20 mouse cellular contexts compared by ENCODE assay signal in the genomic region with DNA sequence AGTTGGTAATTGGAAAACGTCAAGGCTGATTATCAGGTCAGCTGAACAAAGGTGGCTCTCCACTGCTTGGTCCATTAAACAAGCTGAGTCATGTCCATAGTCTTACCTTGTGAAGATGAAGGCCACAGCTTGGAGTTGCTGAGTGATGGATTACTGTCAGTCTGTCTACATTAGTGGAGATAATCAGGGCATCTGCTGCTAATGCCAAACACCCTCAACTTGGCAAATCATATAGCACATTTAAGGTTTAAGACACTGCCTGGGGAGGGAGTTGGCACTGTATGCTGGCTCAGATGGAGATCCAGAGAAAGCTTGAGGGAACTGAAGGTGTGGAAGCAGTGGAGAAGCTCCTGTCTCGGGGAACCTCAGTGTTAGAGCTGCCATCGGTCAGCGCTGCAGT. TPM values are rescaled to one million over a fixed set of nuclear protein-coding genes. Genes with fewer than 3 reads are reported as not detected.
A peak's percentile ranks its signal among the peaks of the same experiment; 100 is the strongest.
DNase-seq lines count a peak whose midpoint lies in the region; ATAC-seq and TF ChIP-seq lines count a peak whose summit lies in the region.
"Had no signal": no experiment of that assay in that cellular context is flagged by ENCODE, and none has a peak within 500 bp of the region (broad histone marks: within the 10 kb centered on the region; RNA-seq: fewer than 3 reads in every experiment).

No protein-coding gene starts in this region.

- H3K9me3 ChIP-seq in hindbrain, embryonic 11.5 days (ENCODE audit: control insufficient read depth, low read length) = no peaks in the 10 kb centered on the region
- H3K9me3 ChIP-seq in hindbrain, embryonic 16.5 days (ENCODE audit: control insufficient read depth, low read length) = no peaks in the 10 kb centered on the region
- H3K9me3 ChIP-seq in kidney, embryonic 15.5 days (replicated peaks) = no peaks in the 10 kb centered on the region
- H3K9me3 ChIP-seq: embryonic facial prominence, embryonic 10.5 days; embryonic facial prominence, embryonic 12.5 days; forebrain, embryonic 10.5 days; forebrain, embryonic 12.5 days had no signal

- no peak overlapping the region for H3K4me3 ChIP-seq in hindbrain, embryonic 11.5 days (ENCODE audit: low read depth, low read length)
- H3K4me3 ChIP-seq in hindbrain, embryonic 16.5 days (ENCODE audit: low read length) = no peak overlapping the region
- no peak overlapping the region for H3K4me3 ChIP-seq in myocyte
- no peak overlapping the region for H3K4me3 ChIP-seq in kidney, embryonic 15.5 days (replicated peaks)
- H3K4me3 ChIP-seq: embryonic facial prominence, embryonic 10.5 days; embryonic facial prominence, embryonic 12.5 days; forebrain, embryonic 10.5 days; forebrain, embryonic 12.5 days had no signal

- no peak overlapping the region for H3K9ac ChIP-seq in hindbrain, embryonic 11.5 days (ENCODE audit: low read depth, low read length)
- H3K9ac ChIP-seq in hindbrain, embryonic 16.5 days (ENCODE audit: low read depth, low read length) = no peak overlapping the region
- no peak overlapping the region for H3K9ac ChIP-seq in kidney, embryonic 15.5 days
- H3K9ac ChIP-seq: embryonic facial prominence, embryonic 12.5 days; forebrain, embryonic 12.5 days had no signal

- no peaks in the 10 kb centered on the region for H3K4me1 ChIP-seq in hindbrain, embryonic 11.5 days (replicated peaks; ENCODE audit: control insufficient read depth, insufficient read depth, low read length)
- H3K4me1 ChIP-seq in hindbrain, embryonic 16.5 days (ENCODE audit: control insufficient read depth, insufficient read depth, low read depth, low read length) = no peaks in the 10 kb centered on the region
- H3K4me1 ChIP-seq in kidney, embryonic 15.5 days = no peaks in the 10 kb centered on the region
- H3K4me1 ChIP-seq: embryonic facial prominence, embryonic 10.5 days; embryonic facial prominence, embryonic 12.5 days; forebrain, embryonic 10.5 days; forebrain, embryonic 12.5 days had no signal

- ATAC-seq in hindbrain, embryonic 11.5 days (ENCODE audit: low FRiP score) = peak; percentile 33; the same call in 1 of the 2 replicates
- no peak for ATAC-seq in hindbrain, embryonic 16.5 days
- ATAC-seq in kidney, embryonic 15.5 days (replicated peaks; ENCODE audit: low FRiP score) = no peak
- ATAC-seq: forebrain, embryonic 14.5 days; forebrain, embryonic 16.5 days had no signal

- no peak overlapping the region for H3K4me2 ChIP-seq in hindbrain, embryonic 11.5 days (replicated peaks; ENCODE audit: low read depth, low read length)
- H3K4me2 ChIP-seq in hindbrain, embryonic 16.5 days (ENCODE audit: low read length) = no peak overlapping the region
- no peak overlapping the region for H3K4me2 ChIP-seq in myocyte (ENCODE audit: low read depth)
- no peak overlapping the region for H3K4me2 ChIP-seq in kidney, embryonic 15.5 days
- H3K4me2 ChIP-seq: embryonic facial prominence, embryonic 12.5 days; forebrain, embryonic 12.5 days had no signal

- no peaks in the 10 kb centered on the region for H3K36me3 ChIP-seq in hindbrain, embryonic 11.5 days (ENCODE audit: control insufficient read depth, insufficient read depth, low read length)
- H3K36me3 ChIP-seq in hindbrain, embryonic 16.5 days (ENCODE audit: control insufficient read depth, insufficient read depth, low read length) = no peaks in the 10 kb centered on the region
- peaks cover 40% of the 10 kb centered on the region for H3K36me3 ChIP-seq in myocyte (ENCODE audit: control insufficient read depth, insufficient read depth)
- H3K36me3 ChIP-seq in kidney, embryonic 15.5 days = peaks cover 33% of the 10 kb centered on the region

- no peak for TF ChIP-seq POLR2A in myocyte (IDR thresholded peaks at IDR 0.05; ENCODE audit: insufficient read length, low read depth)

- H3K27me3 ChIP-seq in hindbrain, embryonic 11.5 days (ENCODE audit: control insufficient read depth, insufficient read depth, low read length) = no peaks in the 10 kb centered on the region
- no peaks in the 10 kb centered on the region for H3K27me3 ChIP-seq in hindbrain, embryonic 16.5 days (replicated peaks; ENCODE audit: control insufficient read depth, insufficient read depth, low read length)
- no peaks in the 10 kb centered on the region for H3K27me3 ChIP-seq in myocyte (ENCODE audit: control insufficient read depth, insufficient read depth, insufficient read length)
- H3K27me3 ChIP-seq in kidney, embryonic 15.5 days = no peaks in the 10 kb centered on the region
- H3K27me3 ChIP-seq: embryonic facial prominence, embryonic 12.5 days; forebrain, embryonic 12.5 days had no signal

- no peak overlapping the region for H3ac ChIP-seq in myocyte (ENCODE audit: control insufficient read depth, insufficient read length)

- DNase-seq in hindbrain, embryonic 11.5 days (ENCODE audit: low spot score) = no peak
- DNase-seq in brain, adult 2 months (ENCODE audit: low read depth, low spot score) = peak; percentile 11
- DNase-seq in fat pad, adult 2 months (ENCODE audit: extremely low read depth, low read depth, low spot score) = peak; percentile 95
- DNase-seq in natural killer cell, adult 2 months (ENCODE audit: low spot score in 2 of 2) = no peak
- DNase-seq: adrenal gland, adult 2 months; adrenal gland, postnatal 10 days; adrenal gland, postnatal 25 days; cerebellum, adult 11-12 months; cerebellum, adult 2 months; cerebellum, adult 9-10 months; cerebellum, postnatal 25 days had no signal

- H3K79me2 ChIP-seq in myocyte (ENCODE audit: control insufficient read depth, insufficient read depth) = no peaks in the 10 kb centered on the region

- WGBS in hindbrain, embryonic 11.5 days = 90% methylated on average over 4 of the region's 4 CpGs
- WGBS in hindbrain, embryonic 16.5 days = 87% methylated on average over 4 of the region's 4 CpGs
- 84% methylated on average over 4 of the region's 4 CpGs for WGBS in kidney, embryonic 15.5 days

- no peak overlapping the region for H3K27ac ChIP-seq in hindbrain, embryonic 11.5 days (ENCODE audit: low read depth, low read length)
- H3K27ac ChIP-seq in hindbrain, embryonic 16.5 days (ENCODE audit: low read depth, low read length) = no peak overlapping the region
- no peak overlapping the region for H3K27ac ChIP-seq in kidney, embryonic 15.5 days
- H3K27ac ChIP-seq: embryonic facial prominence, embryonic 10.5 days; embryonic facial prominence, embryonic 12.5 days; forebrain, embryonic 10.5 days; forebrain, embryonic 12.5 days had no signal

TF ChIP-seq in myocyte, 11 proteins besides CTCF, POLR2A, EP300 and RAD21:
- peak; percentile 21 for TF ChIP-seq POLR2AphosphoS2 (IDR thresholded peaks at IDR 0.05; ENCODE audit: insufficient read length, low read depth)
- TF ChIP-seq REST (IDR thresholded peaks at IDR 0.05; ENCODE audit: insufficient read depth, insufficient read length) = no peak

RNA-seq across cellular contexts. Expression of gene Zfc3h1, which starts 52.5 kb away (rescaled TPM):
- polyA plus RNA-seq in hindbrain, embryonic 11.5 days (2014; fragmentation: Nextera tagmentation; extraction: Ambion mirVana) = 22.0 and 31.0 TPM in 2 replicates
- polyA plus RNA-seq in hindbrain, embryonic 16.5 days (2015; fragmentation: Nextera tagmentation; extraction: Ambion mirVana) = 12.5 and 13.2 TPM in 2 replicates
- 9.0 TPM for polyA plus RNA-seq in myocyte (2012; fragmentation: generic; extraction: Trizol)
- 19.9 and 21.5 TPM in 2 replicates for polyA plus RNA-seq in kidney, embryonic 15.5 days (2015; fragmentation: Nextera tagmentation; extraction: Ambion mirVana)

RNA-seq across cellular contexts. Expression of gene Thap2, which starts 53.0 kb away (rescaled TPM):
- 26.8 and 31.1 TPM in 2 replicates for polyA plus RNA-seq in hindbrain, embryonic 11.5 days (2014; fragmentation: Nextera tagmentation; extraction: Ambion mirVana)
- polyA plus RNA-seq in hindbrain, embryonic 16.5 days (2015; fragmentation: Nextera tagmentation; extraction: Ambion mirVana) = 19.9 and 20.0 TPM in 2 replicates
- polyA plus RNA-seq in myocyte (2012; fragmentation: generic; extraction: Trizol) = 5.8 TPM
- polyA plus RNA-seq in kidney, embryonic 15.5 days (2015; fragmentation: Nextera tagmentation; extraction: Ambion mirVana) = 19.8 and 24.0 TPM in 2 replicates

Comparison
In these comparisons a context has a peak if more than half of its experiments do, and no peak if none do; other contexts are left out.
1. DNase-seq: peak in brain, adult 2 months (single experiment) and fat pad, adult 2 months (single experiment); none in hindbrain, embryonic 11.5 days (single experiment) and natural killer cell, adult 2 months (0 of 2).